Mouse (Mus musculus) sigmoid colon, adult 10 weeks (tissue): ENCODE measurements around the gene Chst13. TPM values are rescaled to one million over a fixed set of nuclear protein-coding genes. Genes with fewer than 3 reads are reported as not detected.

Experiments
- polyA plus RNA-seq: library from polyadenylated mRNA; stranded (reverse); fragments of 350-450 nt; fragmentation: Illumina TruSeq; extraction: RNeasy Lipid Tissue Mini Kit (QIAGEN cat#74804); gene quantifications from one replicate; pipeline ENCODE4 v1.2.3, GENCODE M21; 2014; ENCODE audit warnings: low read depth, low replicate concordance

The Chst13 gene
- not detected for polyA plus RNA-seq

DNA sequence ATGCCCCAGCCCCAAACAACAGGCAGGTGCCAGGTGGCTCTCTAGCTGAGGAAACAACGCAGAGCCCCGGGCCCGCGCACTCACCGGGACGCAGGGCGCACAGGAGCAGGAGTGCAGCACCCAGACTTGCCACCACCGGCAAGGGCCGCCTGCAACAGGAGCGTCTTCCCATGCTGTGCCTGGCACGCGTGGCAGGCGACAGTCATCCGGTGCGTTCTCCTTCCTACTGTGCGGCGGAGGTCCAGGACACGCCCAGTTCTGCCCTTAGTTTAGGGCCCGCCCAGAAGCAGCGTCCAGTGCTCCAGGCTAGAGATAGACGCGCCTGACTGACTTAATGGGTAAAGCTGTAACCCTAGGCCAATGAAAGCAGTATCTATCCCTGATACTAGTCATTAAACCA lies at the start of gene Chst13:
Gene Chst13, minus strand, starts transcription at position 195 of the 400 bp plus-strand sequence.

DNA sequence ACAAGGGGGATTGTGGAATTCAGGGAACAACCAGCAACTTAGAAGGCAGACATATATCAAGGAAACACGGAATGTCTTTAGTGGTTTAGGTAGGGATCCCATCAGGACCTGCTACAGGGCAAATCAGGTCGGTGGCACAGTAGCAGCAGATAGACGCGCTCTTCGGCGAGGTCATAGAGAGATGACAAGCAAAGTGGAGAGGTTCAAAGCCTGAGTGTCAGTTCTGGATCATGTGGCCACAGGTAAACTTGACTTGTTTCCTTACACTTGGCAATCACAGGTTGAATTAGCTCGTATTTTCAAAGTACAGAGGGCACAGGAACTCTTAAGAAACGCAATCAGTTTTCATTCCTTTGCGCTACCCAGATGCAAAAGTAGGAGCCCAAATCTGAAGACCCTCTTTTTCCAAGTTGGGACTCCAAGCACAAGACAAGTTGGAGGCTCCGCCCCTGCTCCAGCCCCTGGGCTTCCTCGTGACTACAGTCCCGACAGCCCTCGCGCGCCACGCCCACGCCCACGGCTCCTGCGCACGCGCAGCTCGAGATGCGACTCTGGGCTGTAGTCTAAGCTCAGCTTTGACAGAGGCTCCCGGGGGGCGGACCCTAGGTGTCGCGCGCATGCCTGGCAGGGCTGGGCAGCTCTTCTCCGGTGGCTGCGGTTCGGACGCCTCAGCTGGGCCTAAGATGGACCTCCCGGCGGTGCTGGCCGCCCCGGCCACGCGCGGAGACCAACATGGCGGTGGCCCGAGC lies 44.2 kb upstream of the Chst13 start, which contains the start of gene Zxdc:
Gene Zxdc, plus strand, starts transcription at position 517 of the 749 bp plus-strand sequence.

DNA sequence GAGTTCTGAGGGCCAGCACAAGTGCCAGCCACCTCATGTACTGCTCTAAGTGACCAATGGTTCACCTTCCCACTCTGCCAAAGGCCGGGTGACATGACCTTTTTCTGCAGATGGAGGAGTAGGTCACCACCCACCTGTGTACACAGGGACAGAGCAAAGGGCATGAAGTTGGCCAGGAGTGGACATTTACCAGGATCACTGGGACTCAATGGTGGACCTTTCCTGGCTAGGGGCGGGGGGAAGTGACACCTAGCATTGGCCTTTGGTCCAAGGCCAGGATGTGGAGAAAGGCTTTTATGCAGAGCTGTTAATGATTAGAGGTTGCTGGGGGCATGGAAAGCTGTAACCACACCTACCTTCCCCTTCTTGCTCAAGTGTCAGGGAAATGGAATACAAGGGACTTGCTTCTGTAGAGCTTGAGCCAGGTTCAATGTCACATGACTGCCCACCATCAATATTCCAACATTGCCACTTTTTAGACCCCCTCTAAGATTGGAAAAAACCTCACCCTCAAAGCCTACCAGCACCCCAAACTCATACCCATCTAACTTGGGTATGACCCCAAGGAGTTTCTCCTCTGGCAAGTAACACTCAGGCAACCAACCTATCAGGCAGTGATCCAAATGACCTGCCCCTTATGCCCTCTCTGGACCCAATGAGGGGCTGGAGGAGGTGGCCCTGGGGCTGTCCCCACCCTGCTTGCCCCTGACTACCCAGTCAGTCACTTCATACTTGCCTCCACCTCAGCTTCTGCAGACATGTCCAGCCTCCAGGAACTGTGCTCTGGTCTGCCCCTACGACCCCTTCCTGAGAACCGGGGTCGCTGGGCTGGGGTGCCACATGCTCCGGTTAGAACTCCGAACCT lies 7.8 kb upstream of the Chst13 start, which contains the start of gene Uroc1:
Gene Uroc1, plus strand, starts transcription at position 724 of the 865 bp plus-strand sequence.

DNA sequence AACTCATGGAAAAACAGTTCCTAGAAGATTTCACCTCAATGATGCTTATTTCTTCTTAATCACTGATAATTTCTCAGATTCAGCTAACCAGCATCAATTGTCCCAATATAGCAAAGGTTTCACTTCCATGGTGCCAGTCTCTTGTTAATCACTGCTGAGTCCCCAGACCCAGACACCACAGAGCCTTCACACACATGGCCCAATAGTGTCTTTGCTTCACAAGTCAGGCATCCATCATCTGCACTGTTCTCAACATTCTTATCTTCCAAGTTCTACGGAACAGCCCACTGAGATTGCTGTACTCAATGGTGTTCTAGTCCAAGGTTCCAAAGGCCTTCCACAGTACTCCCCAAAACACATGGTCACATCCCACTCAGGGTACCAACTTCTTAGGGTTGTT lies 24.1 kb downstream of the Chst13 start, which contains the start of gene BC048671:
Gene BC048671, plus strand, starts transcription at position 301 of the 400 bp plus-strand sequence.

Other genes starting within 250 kb of the Chst13 start
- gene Vmn1r49, start 246.7 kb downstream of the Chst13 start, polyA plus RNA-seq: not detected
- not detected for gene Vmn1r50, start 223.8 kb downstream of the Chst13 start, polyA plus RNA-seq
- not detected for gene Vmn1r51, start 202.6 kb downstream of the Chst13 start, polyA plus RNA-seq
- not detected for gene Vmn1r52, start 150.4 kb downstream of the Chst13 start, polyA plus RNA-seq
- not detected for gene V1ra8, start 122.4 kb downstream of the Chst13 start, polyA plus RNA-seq
- not detected for gene Vmn1r53, start 100.7 kb downstream of the Chst13 start, polyA plus RNA-seq
- not detected for gene Vmn1r54, start 78.9 kb downstream of the Chst13 start, polyA plus RNA-seq
- not detected for gene BC048671, start 24.0 kb downstream of the Chst13 start, polyA plus RNA-seq
- not detected for gene Uroc1, start 8.1 kb upstream of the Chst13 start, polyA plus RNA-seq
- gene Zxdc, start 44.3 kb upstream of the Chst13 start, polyA plus RNA-seq: 10.2 TPM
- not detected for gene Cfap100, start 103.6 kb upstream of the Chst13 start, polyA plus RNA-seq
- 0.98 TPM for gene Klf15, start 137.4 kb upstream of the Chst13 start, polyA plus RNA-seq
- gene Aldh1l1, start 161.2 kb upstream of the Chst13 start, polyA plus RNA-seq: 8.2 TPM